Mouse (Mus musculus) C2C12 (cell line): Measurements from ENCODE around the gene Usp12. TPM values are rescaled to one million over a fixed set of nuclear protein-coding genes. Genes with fewer than 3 reads are reported as not detected.

Source experiments
- H3K27me3 ChIP-seq: one replicate; pipeline ENCODE4 v1.6.1; 2011; ENCODE audit not compliant: control insufficient read depth, insufficient read depth, insufficient read length
- H3K36me3 ChIP-seq: one replicate; pipeline ENCODE4 v1.6.1; 2011; ENCODE audit not compliant: control insufficient read depth, insufficient read depth
- H3K4me3 ChIP-seq: one replicate; pipeline ENCODE4 v1.5.1; 2011; ENCODE audit warnings: mild to moderate bottlenecking, control low read depth; ENCODE audit not compliant: poor library complexity, insufficient read depth, severe bottlenecking
- H3K79me2 ChIP-seq: one replicate; pipeline ENCODE4 v1.6.1; 2011; ENCODE audit not compliant: control insufficient read depth, insufficient read depth
- H3K79me3 ChIP-seq: one replicate; pipeline ENCODE4 v1.6.1; 2011; ENCODE audit warnings: low read depth, control low read depth
- H3ac ChIP-seq: one replicate; pipeline ENCODE3; 2011; ENCODE audit warnings: low read depth; ENCODE audit not compliant: control insufficient read depth, insufficient read length
- CEBPB ChIP-seq: IDR thresholded peaks from one replicate; pipeline ENCODE4 v1.6.1; 2011; ENCODE audit warnings: low read depth, mild to moderate bottlenecking, control low read depth, moderate library complexity
- CTCF ChIP-seq: IDR thresholded peaks from one replicate; pipeline ENCODE4 v1.5.1; 2011; ENCODE audit not compliant: control insufficient read depth, insufficient read depth, insufficient read length
- FOSL1 ChIP-seq: IDR thresholded peaks from one replicate; pipeline ENCODE4 v1.8.0; 2011; ENCODE audit warnings: mild to moderate bottlenecking, low read length; ENCODE audit not compliant: poor library complexity, insufficient read depth, severe bottlenecking
- MAX ChIP-seq: IDR thresholded peaks from one replicate; pipeline ENCODE4 v1.6.1; 2011; ENCODE audit warnings: mild to moderate bottlenecking, control low read depth
- MYOD1 ChIP-seq: IDR thresholded peaks from one replicate; pipeline ENCODE4 v1.6.1; 2011; ENCODE audit warnings: low read depth; ENCODE audit not compliant: control insufficient read depth, insufficient read length
- MYOG ChIP-seq: IDR thresholded peaks from one replicate; pipeline ENCODE4 v1.6.1; 2011; ENCODE audit not compliant: control insufficient read depth, insufficient read length; ENCODE audit errors: extremely low read depth
- USF1 ChIP-seq: IDR thresholded peaks from one replicate; pipeline ENCODE4 v1.6.1; 2011; ENCODE audit warnings: low read depth, mild to moderate bottlenecking, control low read depth, moderate library complexity
- polyA plus RNA-seq: library from polyadenylated mRNA; unstranded; fragments of >200 nt; fragmentation: generic; extraction: Trizol; gene quantifications from one replicate; pipeline ENCODE4 v1.2.1, GENCODE M21; 2012; ENCODE audit warnings: missing spikeins

Usp12 gene
- polyA plus RNA-seq, 1 experiment = 22.2 TPM

DNA sequence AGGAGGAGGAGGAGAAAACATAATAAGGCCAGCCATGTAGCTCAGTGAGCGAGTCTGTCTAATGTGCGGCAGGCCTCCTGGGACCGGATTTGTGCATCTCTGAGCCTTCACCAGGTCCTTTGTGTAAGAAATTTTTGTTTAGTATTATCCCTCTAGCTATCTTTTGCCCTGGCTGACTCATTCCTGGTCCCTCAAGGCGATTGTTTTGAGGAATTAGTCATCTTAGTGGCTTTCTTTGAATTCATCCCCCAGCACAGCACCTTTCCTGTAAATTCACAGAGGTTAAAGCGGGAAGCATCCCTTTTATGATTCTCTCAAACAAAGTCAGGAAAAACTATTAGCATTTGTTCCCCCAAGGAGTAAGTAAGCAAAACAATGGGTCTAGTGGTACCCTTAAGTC is 18.1 kb upstream of the Usp12 start:
- no peaks in the 10 kb centered on the region for H3K27me3 ChIP-seq
- no peaks in the 10 kb centered on the region for H3K79me3 ChIP-seq
- H3K79me2 ChIP-seq = no peaks in the 10 kb centered on the region
- no peaks in the 10 kb centered on the region for H3K36me3 ChIP-seq
- H3K4me3 ChIP-seq = no peak overlapping the region
- no peak overlapping the region for H3ac ChIP-seq
- TF ChIP-seq MAX (no peak), FOSL1 (no peak), CEBPB (no peak)

DNA sequence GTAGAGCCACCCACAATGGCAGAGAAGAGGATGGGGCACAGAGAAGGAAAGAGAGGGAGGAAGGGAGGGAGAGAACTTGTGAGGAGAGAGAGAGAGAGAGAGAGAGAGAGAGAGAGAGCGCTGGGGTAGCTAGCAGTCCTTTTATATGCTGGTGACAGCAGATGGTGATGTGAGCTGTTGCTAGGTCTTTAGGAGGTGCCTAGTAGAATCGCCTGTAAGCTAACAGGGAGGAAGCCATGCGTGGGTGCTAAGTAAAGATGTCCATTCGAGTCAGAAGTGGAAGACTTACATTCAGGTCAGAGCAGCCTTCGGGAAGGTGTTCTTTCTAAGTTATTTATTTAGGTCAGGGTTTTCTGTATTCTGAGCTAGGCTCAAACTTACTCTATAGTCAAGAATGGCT is 15.1 kb upstream of the Usp12 start:
- H3K27me3 ChIP-seq = no peaks in the 10 kb centered on the region
- H3K36me3 ChIP-seq = no peaks in the 10 kb centered on the region
- no peak overlapping the region for H3ac ChIP-seq
- TF ChIP-seq MYOG (no peak), FOSL1 (no peak), CTCF (no peak), MAX (no peak), CEBPB (no peak), MYOD1 (no peak), USF1 (no peak)
- no peaks in the 10 kb centered on the region for H3K79me2 ChIP-seq
- no peak overlapping the region for H3K4me3 ChIP-seq
- no peaks in the 10 kb centered on the region for H3K79me3 ChIP-seq

DNA sequence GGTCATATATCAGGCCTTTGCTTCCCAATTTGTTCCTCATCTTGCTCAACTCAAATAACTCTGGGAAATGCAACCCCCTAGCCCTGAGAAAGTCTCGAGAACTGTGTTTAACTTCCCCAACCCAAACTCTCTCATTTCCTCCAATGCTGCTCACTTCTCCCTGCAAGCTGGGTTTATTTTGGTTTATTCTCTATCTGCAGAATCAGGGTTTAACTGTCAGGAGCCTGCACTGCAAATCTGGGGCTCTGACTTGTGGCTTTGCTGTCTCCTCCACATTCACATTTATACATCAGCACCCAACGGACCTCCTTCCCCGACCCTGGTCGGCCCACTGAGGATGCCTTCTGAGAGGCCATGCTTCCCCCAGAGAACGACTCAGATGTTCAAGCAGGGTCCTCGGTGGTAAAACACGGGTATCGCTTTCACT is 11.2 kb upstream of the Usp12 start:
- H3K79me2 ChIP-seq = no peaks in the 10 kb centered on the region
- TF ChIP-seq CTCF (no peak), MYOD1 (no peak), MYOG (no peak), MAX (no peak), USF1 (no peak), CEBPB (no peak), FOSL1 (no peak)
- no peaks in the 10 kb centered on the region for H3K36me3 ChIP-seq
- no peaks in the 10 kb centered on the region for H3K27me3 ChIP-seq
- H3ac ChIP-seq = no peak overlapping the region
- no peaks in the 10 kb centered on the region for H3K79me3 ChIP-seq
- H3K4me3 ChIP-seq = no peak overlapping the region

GRCm38 (mm10) chr5:146798031-146798430 is 3.2 kb upstream of the Usp12 start:
- H3ac ChIP-seq = no peak overlapping the region
- no peaks in the 10 kb centered on the region for H3K36me3 ChIP-seq
- H3K79me3 ChIP-seq = peaks cover 13% of the 10 kb centered on the region
- TF ChIP-seq USF1 = no peak
- TF ChIP-seq MYOG = no peak
- no peak for TF ChIP-seq CTCF
- TF ChIP-seq MYOD1 = no peak
- TF ChIP-seq MAX = no peak
- no peak for TF ChIP-seq FOSL1
- no peak for TF ChIP-seq CEBPB
- H3K4me3 ChIP-seq = no peak overlapping the region
- no peaks in the 10 kb centered on the region for H3K27me3 ChIP-seq
- H3K79me2 ChIP-seq = peaks cover 15% of the 10 kb centered on the region

DNA sequence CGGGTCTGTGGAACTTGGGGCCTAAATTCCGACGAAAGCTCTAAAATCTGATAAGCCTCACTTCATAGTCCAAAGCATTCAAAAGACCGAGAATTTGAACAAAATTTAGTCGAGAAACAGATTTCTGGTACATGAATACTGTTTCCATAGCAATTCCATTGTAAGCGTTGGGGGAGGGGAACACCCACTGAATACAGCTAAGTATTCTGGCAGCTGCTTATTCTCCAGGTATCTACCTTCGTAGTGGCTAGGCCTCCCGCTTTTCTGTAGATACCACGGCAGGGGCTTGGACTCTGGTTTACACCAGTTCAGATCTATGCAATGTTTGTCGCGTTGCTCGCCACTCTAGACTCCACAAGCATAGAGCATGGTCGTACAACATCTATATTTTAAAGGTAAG is 922 bp upstream of the Usp12 start:
- no peak overlapping the region for H3ac ChIP-seq
- H3K4me3 ChIP-seq = no peak overlapping the region
- TF ChIP-seq MAX = no peak
- no peak for TF ChIP-seq USF1
- TF ChIP-seq MYOD1 = no peak
- TF ChIP-seq MYOG = no peak
- no peak for TF ChIP-seq FOSL1
- TF ChIP-seq CEBPB = no peak
- no peak for TF ChIP-seq CTCF
- no peaks in the 10 kb centered on the region for H3K36me3 ChIP-seq
- peaks cover 36% of the 10 kb centered on the region for H3K79me3 ChIP-seq
- H3K79me2 ChIP-seq = peaks cover 38% of the 10 kb centered on the region
- no peaks in the 10 kb centered on the region for H3K27me3 ChIP-seq

GRCm38 (mm10) chr5:146794084-146794852 is 538 bp downstream of the Usp12 start:
- TF ChIP-seq MYOG (no peak), MYOD1 (no peak), MAX (no peak), USF1 (no peak), CTCF (no peak), CEBPB (no peak)
- Histone ChIP-seq H3K79me2 (peaks cover 52% of the 10 kb centered on the region), H3K4me3 (peak overlapping the region; percentile 89), H3K36me3 (no peaks in the 10 kb centered on the region), H3K79me3 (peaks cover 50% of the 10 kb centered on the region), H3ac (peak overlapping the region; percentile 99), H3K27me3 (no peaks in the 10 kb centered on the region)
